Mouse (Mus musculus) cerebellum, adult (tissue): Measurements from ENCODE around the gene Sec23a.
"Not testable (repeated sequence)": the region's sequence is repeated elsewhere in the genome, so short reads cannot be mapped to it uniquely, and the experiment has no call there.

Source experiments
- ATAC-seq: cut with Nextera tagmentation; 2 replicates; pipeline ENCODE4 v1.9.2; 2017; ENCODE audit warnings: mild to moderate bottlenecking, moderate library complexity, mixed read lengths; ENCODE audit not compliant: insufficient number of reproducible peaks, low FRiP score, low TSS enrichment

Sec23a gene

DNA sequence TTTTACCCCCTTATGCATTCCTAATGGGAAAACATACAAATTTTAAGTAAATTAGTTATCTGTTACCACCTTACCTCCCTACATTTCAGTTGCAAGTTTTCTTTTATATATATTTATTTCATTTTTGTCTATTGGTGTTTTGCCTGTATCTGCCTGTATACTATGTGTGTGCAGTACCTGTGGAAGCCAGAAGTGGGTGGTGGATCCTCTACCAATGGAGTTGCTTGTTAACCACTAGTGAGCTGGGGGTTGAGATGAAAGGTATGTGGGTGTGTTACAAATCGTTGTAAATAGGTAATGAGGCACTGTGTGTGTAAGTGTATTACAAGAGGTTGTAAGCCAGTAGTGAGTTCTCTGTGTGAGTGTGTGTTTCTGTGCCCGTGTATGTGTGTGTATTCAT lies 1.3 kb downstream of the Sec23a start:
- no peak for ATAC-seq

DNA sequence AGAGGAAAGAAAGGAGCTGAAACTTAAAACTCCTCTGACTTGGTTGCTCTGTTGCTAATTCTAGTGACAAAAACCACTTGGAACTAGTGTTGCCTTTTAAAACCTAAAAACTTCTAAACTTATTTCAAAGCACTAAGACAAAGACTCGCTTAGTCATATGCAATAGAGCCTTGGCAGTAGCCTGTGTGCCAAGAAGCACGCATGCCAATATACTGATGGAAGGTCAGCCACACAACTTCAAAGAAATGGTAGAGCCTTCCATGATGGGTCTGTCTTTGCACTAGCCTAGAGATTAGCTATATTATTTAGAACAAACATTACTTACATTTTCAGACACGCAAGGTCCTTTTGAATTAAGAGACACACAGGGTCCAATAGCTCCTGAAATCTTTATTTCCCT lies 26.1 kb downstream of the Sec23a start:
- ATAC-seq: no peak

DNA sequence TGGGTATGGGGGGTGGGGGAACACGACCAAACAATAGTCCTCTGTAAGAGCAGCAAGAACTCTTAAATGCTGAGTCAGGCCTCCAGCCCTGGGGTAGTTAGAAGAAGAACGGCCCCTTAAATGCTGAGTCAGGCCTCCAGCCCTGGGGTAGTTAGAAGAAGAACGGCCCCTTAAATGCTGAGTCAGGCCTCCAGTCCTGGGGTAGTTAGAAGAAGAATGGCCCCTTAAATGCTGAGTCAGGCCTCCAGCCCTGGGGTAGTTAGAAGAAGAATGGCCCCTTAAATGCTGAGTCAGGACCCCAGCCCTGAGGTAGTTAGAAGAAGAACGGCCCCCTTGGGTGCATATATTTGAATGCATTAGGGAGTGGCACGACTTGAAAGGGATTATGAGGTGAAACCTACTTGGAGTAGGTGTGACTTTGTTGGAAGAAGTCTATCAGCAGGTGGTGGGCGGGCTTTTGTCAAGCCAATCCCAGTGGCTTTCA lies 30.6 kb downstream of the Sec23a start:
- not testable (repeated sequence) for ATAC-seq

DNA sequence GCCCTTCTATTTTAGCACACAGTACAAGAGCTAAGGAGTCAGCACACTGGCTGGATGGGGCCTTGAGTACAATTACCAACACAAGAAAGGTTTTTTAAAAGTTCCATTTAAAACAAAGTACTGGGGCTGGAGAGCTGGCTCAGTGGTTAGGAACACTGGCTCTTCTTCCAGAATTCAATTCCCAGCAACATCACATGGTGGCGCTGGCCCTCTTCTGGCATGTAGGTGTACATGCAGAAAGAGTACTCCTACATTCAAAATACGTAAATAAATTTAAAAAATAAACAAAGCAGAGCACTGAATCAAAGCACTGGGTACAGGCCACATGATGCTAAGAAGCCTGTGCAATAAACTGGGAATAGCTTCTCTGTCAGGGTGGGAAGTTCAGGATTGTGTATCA lies 34.9 kb downstream of the Sec23a start:
- ATAC-seq: no peak

DNA sequence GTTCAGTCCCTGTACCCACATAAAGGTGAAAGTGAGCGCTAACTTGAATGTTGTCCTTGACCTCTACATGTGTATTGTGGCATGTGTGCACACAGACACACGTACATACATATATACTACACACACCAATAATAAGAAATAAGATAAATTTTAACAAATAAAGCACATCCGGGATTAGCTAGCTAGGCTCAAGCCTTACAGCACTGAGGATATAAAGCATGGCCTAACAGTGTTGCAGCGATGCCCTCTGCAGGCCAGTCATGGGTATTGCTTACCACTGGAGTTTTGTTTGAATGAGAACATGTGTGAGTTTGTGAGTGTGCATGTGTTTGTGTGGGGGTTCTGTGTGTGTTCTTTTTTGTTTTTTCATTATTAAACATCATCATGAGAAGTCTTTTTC lies 47.2 kb downstream of the Sec23a start:
- ATAC-seq: no peak

DNA sequence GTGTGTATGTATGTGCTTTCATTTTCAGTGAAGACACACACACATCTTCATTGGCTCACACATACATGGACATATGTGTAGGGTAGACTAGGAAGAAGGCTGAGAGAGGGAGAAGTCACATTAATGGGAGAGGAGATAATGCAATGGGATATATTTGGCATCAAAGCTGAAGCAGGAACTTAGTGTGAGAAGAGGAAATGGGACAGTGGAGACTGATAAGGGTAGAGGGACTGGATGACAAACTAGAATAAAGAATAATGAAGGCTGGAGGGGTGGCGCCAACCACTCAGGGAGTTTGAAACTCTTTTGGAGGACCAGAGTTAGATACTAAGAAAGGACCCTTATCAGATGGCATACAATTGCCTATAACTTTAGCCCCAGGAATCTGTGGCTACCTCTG lies 51.0 kb downstream of the Sec23a start:
- ATAC-seq: no peak

DNA sequence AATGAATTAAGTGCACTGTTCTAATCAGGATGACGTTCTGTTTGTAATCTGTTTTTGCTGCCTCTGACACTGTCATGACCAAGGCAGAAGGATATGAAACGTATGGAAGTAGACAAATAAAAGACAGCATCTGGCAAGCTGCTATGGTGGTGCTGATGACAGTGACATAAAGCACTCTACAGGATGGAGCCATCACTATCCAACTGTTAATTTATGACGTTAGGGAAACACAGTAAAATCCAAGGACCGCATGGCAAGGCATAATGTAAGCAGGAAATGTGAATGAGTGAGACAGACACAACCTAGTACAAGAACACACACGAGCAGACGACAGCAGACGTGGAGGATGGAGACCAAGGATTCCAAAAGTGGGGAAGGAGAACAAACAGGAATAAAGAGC lies 55.2 kb downstream of the Sec23a start:
- no peak for ATAC-seq

DNA sequence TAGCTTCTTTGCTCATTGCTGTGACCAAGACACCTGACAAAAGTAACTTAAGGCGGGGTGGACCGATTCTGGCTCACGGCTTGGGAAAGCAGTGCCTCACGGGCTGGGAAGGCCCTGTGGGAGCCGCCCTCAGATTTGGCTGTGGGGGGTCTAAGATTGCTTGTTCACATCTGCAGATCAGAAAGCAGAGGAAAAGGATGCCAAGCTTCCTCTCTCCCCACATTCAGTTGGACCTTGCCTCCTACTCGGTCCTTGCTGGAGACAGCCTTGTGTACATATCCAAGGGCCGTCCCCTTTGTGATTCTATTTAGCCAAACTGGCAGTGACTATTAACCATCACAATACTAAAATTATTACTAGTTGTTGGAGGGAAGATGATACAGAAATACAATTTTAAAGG lies 55.7 kb downstream of the Sec23a start:
- no peak for ATAC-seq

DNA sequence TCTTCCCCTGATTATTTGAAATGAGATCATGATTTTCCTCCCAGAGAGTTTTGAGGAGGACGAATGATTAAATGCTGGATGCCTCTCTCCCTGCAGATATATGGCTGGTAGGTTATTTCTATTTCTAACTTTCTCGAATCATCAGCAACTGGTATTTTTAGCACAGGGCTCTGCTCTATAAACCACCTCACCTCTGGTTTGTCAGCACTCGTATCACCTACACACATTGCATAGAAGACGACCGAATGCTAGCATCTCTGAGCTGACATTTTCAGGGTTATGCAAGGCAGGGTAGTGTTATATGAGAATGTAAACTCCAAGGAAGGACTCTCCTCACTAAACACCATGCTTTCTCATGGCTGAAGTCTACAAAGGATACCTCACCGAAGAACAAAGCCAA lies 63.9 kb downstream of the Sec23a start:
- no peak for ATAC-seq

DNA sequence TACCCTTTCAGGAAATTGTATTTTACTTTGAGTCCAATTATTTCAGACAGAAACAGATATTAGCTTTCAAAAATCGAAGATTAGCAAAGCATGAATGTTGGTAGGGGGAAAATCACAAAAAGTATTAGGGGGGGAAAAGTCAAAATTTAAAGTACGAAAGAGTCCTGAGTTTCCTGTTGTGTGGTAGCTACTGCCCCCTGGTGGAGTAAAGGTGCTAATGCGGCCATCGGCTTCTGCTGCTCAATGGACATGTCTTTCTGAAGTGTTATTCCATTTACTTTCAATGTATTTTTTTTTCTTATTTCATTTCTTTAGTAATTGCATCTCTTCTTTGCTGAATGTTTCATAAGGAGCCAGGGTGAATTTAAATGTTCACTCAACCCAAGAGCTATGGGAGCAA lies 64.6 kb downstream of the Sec23a start:
- ATAC-seq: no peak

DNA sequence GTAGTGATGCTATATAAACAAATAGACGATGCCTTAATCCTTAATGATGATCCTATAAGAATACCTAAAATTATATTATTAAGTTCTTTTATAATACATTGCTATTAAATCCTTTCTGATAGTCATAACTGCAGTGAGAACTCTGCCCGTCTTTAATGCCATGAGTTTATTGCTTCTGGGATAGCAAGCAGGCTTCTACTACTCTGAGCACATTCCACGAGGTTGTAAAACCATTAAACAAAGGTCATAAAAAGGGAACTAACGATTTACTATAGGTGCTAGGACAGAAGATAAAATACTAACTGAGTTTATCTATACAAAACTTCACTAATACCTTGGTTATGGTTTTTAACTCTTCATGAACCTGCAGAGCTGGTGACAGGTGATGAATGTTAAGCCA lies 69.3 kb downstream of the Sec23a start:
- no peak for ATAC-seq

DNA sequence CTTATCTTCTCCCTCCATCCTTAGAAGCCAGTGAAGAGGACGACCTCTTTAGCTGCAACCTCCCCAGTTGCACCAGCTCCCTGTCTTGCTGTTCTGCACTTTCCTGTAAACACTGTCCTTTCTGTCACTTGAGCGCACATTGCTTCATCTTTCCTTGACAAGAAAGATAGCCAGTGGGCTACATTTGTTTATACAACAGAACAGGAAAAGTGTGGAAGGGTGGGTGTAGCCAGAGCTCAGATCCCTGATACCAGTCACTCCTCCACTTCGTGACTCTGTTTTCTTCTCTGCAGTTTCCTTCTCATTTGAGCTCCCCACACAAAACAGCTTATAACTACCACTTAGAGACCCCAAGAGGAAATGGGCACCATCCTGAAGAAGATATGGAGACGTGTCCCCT lies 77.2 kb downstream of the Sec23a start:
- ATAC-seq: no peak

DNA sequence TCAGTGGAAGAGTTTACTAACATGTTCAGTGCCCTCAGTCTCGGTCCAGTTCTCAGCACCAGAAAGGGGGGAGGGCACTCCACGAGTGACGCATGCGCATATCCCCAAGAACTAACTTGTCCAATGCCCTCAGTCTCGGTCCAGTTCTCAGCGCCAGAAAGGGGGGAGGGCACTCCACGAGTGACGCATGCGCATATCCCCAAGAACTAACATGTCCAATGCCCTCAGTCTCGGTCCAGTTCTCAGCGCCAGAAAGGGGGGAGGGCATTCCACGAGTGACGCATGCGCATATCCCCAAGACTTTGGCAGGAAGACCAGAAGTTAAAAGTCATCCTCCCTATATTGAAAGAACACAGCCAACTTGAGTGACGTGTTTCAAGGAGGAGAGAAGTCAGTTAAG lies 86.8 kb downstream of the Sec23a start:
- no peak for ATAC-seq

DNA sequence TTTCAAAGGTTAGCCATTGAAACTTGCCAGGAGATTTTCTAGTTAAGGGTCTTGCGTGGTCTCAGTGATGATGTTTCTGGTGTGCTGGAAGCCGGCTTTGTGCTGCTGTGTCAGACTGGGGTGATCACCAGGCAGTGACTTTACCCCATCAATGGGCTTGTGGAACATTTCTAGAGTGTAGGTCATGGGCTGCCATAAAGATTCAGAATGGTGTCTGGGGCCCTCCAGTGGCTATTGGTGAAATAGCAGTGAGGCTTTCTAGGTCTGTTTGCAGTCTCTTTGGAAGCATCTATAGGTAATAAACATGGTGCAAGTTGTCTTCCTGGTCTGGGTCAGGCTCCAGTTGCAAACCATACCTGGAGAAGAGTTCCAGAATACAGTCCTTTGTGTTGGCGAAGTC lies 87.8 kb downstream of the Sec23a start:
- ATAC-seq: no peak

DNA sequence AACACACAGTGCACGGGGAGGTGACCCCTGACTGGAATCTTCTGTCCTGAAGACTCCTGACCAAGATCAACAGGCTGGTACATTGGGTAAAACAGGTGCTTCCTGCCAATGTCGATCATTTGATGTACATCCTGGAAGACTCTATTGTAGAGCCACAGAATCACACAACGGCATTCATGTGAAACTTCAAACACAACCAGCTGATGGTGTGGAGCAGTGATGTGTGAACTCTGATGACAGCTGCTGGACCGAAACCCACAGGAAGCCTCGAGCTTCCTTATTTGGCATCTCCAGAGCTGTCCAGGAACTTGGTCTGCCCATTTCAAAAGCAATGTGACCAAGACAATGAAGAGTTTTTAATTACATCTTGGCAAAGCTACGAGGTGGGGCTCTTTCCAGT lies 91.0 kb downstream of the Sec23a start:
- ATAC-seq: no peak

DNA sequence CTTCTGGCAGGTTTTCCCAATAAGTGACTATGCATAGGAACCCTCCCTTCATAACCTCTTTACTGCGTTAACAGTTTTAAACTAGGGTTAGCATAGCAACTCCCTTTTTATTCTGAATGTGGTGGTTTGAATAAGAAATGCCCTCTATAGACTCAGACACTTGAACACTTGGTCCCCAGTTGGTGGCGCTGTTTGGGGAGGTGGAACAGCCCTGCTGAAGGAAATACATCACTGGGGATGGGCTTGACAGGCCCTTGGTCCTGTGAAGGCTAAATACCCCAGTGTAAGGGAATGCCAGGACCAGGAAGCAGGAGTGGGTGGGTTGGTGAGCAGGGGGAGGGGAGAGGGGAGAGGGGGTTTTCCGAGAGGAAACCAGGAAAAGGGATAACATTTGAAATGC lies 92.3 kb downstream of the Sec23a start:
- no peak for ATAC-seq

DNA sequence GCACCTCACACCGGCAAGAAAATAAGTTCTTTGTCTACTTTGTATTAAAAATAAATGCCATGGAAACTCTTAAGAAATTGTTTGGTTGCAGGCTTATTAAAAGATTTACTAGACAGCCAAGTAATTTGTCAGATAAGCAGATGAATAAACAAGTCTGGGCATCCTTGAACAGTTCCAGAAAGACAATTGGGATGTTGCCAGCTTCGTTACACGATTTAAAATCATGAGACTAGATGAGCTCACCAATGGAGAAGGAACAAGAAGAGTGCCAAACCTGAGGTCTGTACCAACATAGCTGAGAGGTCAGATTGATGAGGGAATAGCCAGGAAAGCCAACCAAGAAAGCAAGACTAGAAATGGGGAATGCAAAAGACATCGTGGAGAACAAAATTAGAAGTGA lies 102.0 kb downstream of the Sec23a start:
- ATAC-seq: no peak
